Mouse (Mus musculus): Measurements from ENCODE around the gene Mgat5.

GRCm38 (mm10) chr1:127206020-127206641 is 1.3 kb downstream of the Mgat5 start:
- TF ChIP-seq CTCF (IDR thresholded peaks at IDR 0.05; ENCODE audit: low read depth, low read length) = no peak
- no peak for TF ChIP-seq POLR2A (IDR thresholded peaks at IDR 0.05; ENCODE audit: extremely low read depth, insufficient read depth, low read length)

Data from liver, adult 2 months (tissue).